34 mouse cellular contexts compared by ENCODE assay signal in genomic region chr5:24863804-24864203, GRCm38 (mm10). TPM values are rescaled to one million over a fixed set of nuclear protein-coding genes. Genes with fewer than 3 reads are reported as not detected.
DNase-seq lines count a peak whose midpoint lies in the region; ATAC-seq and TF ChIP-seq lines count a peak whose summit lies in the region.
"Had no signal": no experiment of that assay in that cellular context is flagged by ENCODE, and none has a peak within 500 bp of the region (broad histone marks: within the 10 kb centered on the region; RNA-seq: fewer than 3 reads in every experiment).

No protein-coding gene starts in this region.

- no peaks in the 10 kb centered on the region for H3K27me3 ChIP-seq in stomach, embryonic 15.5 days (replicated peaks)
- no peaks in the 10 kb centered on the region for H3K27me3 ChIP-seq in stomach, postnatal 0 days (ENCODE audit: control insufficient read depth, insufficient read depth, low read length)
- H3K27me3 ChIP-seq in liver, embryonic 14.5 days (ENCODE audit: control insufficient read depth, insufficient read depth, low read length) = no peaks in the 10 kb centered on the region
- no peaks in the 10 kb centered on the region for H3K27me3 ChIP-seq in forebrain, embryonic 16.5 days (replicated peaks; ENCODE audit: control insufficient read depth, insufficient read depth, low read length)
- H3K27me3 ChIP-seq: embryonic facial prominence, embryonic 15.5 days; forebrain, embryonic 15.5 days; hindbrain, embryonic 15.5 days; kidney, embryonic 15.5 days; limb, embryonic 13.5 days; midbrain, embryonic 15.5 days; neural tube, embryonic 15.5 days had no signal

- 0 out of 2 replicates have a peak, but pooled peaks have one; percentile 39 for ATAC-seq in stomach, embryonic 15.5 days (ENCODE audit: insufficient read depth, low FRiP score, low read depth)
- ATAC-seq in stomach, postnatal 0 days (ENCODE audit: low FRiP score, low TSS enrichment) = no peak
- peak; percentile 85 for ATAC-seq in erythroblast, adult 5-6 weeks (replicated peaks; ENCODE audit: low FRiP score, poor library complexity, severe bottlenecking)
- peak; percentile 79 for ATAC-seq in liver, embryonic 14.5 days (ENCODE audit: insufficient read depth)
- no peak for ATAC-seq in forebrain, embryonic 16.5 days
- ATAC-seq: forebrain, embryonic 15.5 days; inflammation-experienced regulatory T-cells, adult 6 months; midbrain, embryonic 15.5 days had no signal

- TF ChIP-seq EP300 in stomach, postnatal 0 days (optimal IDR thresholded peaks at IDR 0.05) = no peak
- peak; percentile 15; the same call in 1 of the 2 replicates for TF ChIP-seq EP300 in liver, embryonic 14.5 days (IDR thresholded peaks at IDR 0.05; ENCODE audit: low read depth)

- no peak for DNase-seq in stomach, postnatal 0 days (ENCODE audit: low spot score)
- DNase-seq in liver, embryonic 14.5 days (ENCODE audit: low read depth in 3 of 3, low spot score in 3 of 3) = peak in 1 of 3 experiments; percentile 36
- no peak for DNase-seq in left cerebral cortex, postnatal 25 days (ENCODE audit: low spot score in 2 of 2)
- DNase-seq in spleen, postnatal 36 days (ENCODE audit: low spot score in 2 of 2) = no peak
- DNase-seq: adrenal gland, postnatal 14 days; cerebellum, adult 18-20 months; cerebellum, postnatal 14 days; gastrocnemius, postnatal 10 days; heart, adult 18-20 months; kidney, adult 18-20 months; kidney, postnatal 25 days; lung, adult 2 months; lung, postnatal 10 days; retina, postnatal 1 day; right cerebral cortex, postnatal 14 days; thymus, adult 18-20 months; thymus, postnatal 36 days had no signal

- H3K4me2 ChIP-seq in stomach, embryonic 15.5 days = no peak overlapping the region
- H3K4me2 ChIP-seq in stomach, postnatal 0 days (replicated peaks; ENCODE audit: low read depth) = no peak overlapping the region
- peak overlapping the region; percentile 44 for H3K4me2 ChIP-seq in liver, embryonic 14.5 days (ENCODE audit: low read depth)
- no peak overlapping the region for H3K4me2 ChIP-seq in forebrain, embryonic 16.5 days (ENCODE audit: low read length)
- H3K4me2 ChIP-seq: embryonic facial prominence, embryonic 15.5 days; forebrain, embryonic 15.5 days; heart, embryonic 11.5 days; hindbrain, embryonic 15.5 days; kidney, embryonic 15.5 days; limb, embryonic 13.5 days; midbrain, embryonic 15.5 days; neural tube, embryonic 15.5 days had no signal

- H3K36me3 ChIP-seq in stomach, embryonic 15.5 days = no peaks in the 10 kb centered on the region; the same call in 1 of the 2 replicates
- H3K36me3 ChIP-seq in stomach, postnatal 0 days (ENCODE audit: control insufficient read depth, insufficient read depth, low read length) = peaks cover 7% of the 10 kb centered on the region
- no peaks in the 10 kb centered on the region for H3K36me3 ChIP-seq in liver, embryonic 14.5 days (replicated peaks; ENCODE audit: control insufficient read depth, insufficient read depth, low read depth)
- H3K36me3 ChIP-seq in forebrain, embryonic 16.5 days (ENCODE audit: control insufficient read depth, insufficient read depth) = peaks cover 15% of the 10 kb centered on the region

- H3K9ac ChIP-seq in stomach, embryonic 15.5 days = no peak overlapping the region
- no peak overlapping the region for H3K9ac ChIP-seq in stomach, postnatal 0 days (ENCODE audit: low read length)
- H3K9ac ChIP-seq in liver, embryonic 14.5 days (replicated peaks) = peak overlapping the region; percentile 34; the same call in 1 of the 2 replicates
- H3K9ac ChIP-seq in forebrain, embryonic 16.5 days (replicated peaks; ENCODE audit: low read depth, low read length) = no peak overlapping the region
- H3K9ac ChIP-seq: embryonic facial prominence, embryonic 15.5 days; forebrain, embryonic 15.5 days; hindbrain, embryonic 15.5 days; kidney, embryonic 15.5 days; limb, embryonic 13.5 days; midbrain, embryonic 15.5 days; neural tube, embryonic 15.5 days had no signal

- TF ChIP-seq CTCF in stomach, postnatal 0 days (IDR thresholded peaks at IDR 0.05; ENCODE audit: low read depth) = no peak
- TF ChIP-seq CTCF in liver, embryonic 14.5 days (IDR thresholded peaks at IDR 0.05; ENCODE audit: low read depth) = no peak

- intact Hi-C loops in left cerebral cortex, postnatal 25 days (cut with DNase I) = no loop called here

- no peak overlapping the region for H3K27ac ChIP-seq in stomach, embryonic 15.5 days
- H3K27ac ChIP-seq in stomach, postnatal 0 days (replicated peaks) = no peak overlapping the region
- H3K27ac ChIP-seq in liver, embryonic 14.5 days = peak overlapping the region; percentile 57
- H3K27ac ChIP-seq in forebrain, embryonic 16.5 days (ENCODE audit: low read length) = no peak overlapping the region
- H3K27ac ChIP-seq: embryonic facial prominence, embryonic 10.5 days; embryonic facial prominence, embryonic 15.5 days; forebrain, embryonic 15.5 days; hindbrain, embryonic 10.5 days; hindbrain, embryonic 15.5 days; kidney, embryonic 15.5 days; left cerebral cortex, adult 2 months; limb, embryonic 13.5 days; macrophage; midbrain, embryonic 10.5 days; midbrain, embryonic 15.5 days; neural tube, embryonic 15.5 days had no signal

- no peaks in the 10 kb centered on the region for H3K4me1 ChIP-seq in stomach, embryonic 15.5 days
- H3K4me1 ChIP-seq in stomach, postnatal 0 days (replicated peaks; ENCODE audit: control insufficient read depth, insufficient read depth) = no peaks in the 10 kb centered on the region
- H3K4me1 ChIP-seq in liver, embryonic 14.5 days (replicated peaks; ENCODE audit: control insufficient read depth in 2 of 2, insufficient read depth in 2 of 2, low read length in 1 of 2) = peaks cover 24 to 26% of the 10 kb centered on the region in 2 experiments
- peaks cover 19% of the 10 kb centered on the region for H3K4me1 ChIP-seq in forebrain, embryonic 16.5 days (replicated peaks; ENCODE audit: control insufficient read depth, insufficient read depth, low read length)
- H3K4me1 ChIP-seq: embryonic facial prominence, embryonic 10.5 days; embryonic facial prominence, embryonic 15.5 days; hindbrain, embryonic 10.5 days; kidney, embryonic 15.5 days; limb, embryonic 13.5 days; midbrain, embryonic 10.5 days; midbrain, embryonic 15.5 days; neural tube, embryonic 15.5 days had no signal

- H3K4me3 ChIP-seq in stomach, embryonic 15.5 days (replicated peaks) = no peak overlapping the region
- H3K4me3 ChIP-seq in stomach, postnatal 0 days (ENCODE audit: low read depth, low read length) = no peak overlapping the region
- H3K4me3 ChIP-seq in liver, embryonic 14.5 days (ENCODE audit: insufficient read depth in 1 of 2, low read depth in 2 of 2, low read length in 2 of 2) = no peak overlapping the region
- no peak overlapping the region for H3K4me3 ChIP-seq in forebrain, embryonic 16.5 days (replicated peaks; ENCODE audit: low read length)
- H3K4me3 ChIP-seq: embryonic facial prominence, embryonic 10.5 days; embryonic facial prominence, embryonic 15.5 days; forebrain, embryonic 15.5 days; hindbrain, embryonic 10.5 days; hindbrain, embryonic 15.5 days; kidney, embryonic 15.5 days; left cerebral cortex, adult 2 months; limb, embryonic 13.5 days; midbrain, embryonic 10.5 days; midbrain, embryonic 15.5 days; neural tube, embryonic 15.5 days had no signal

- 70% methylated on average over 12 of the region's 12 CpGs for WGBS in stomach, embryonic 15.5 days
- 74% methylated on average over 12 of the region's 12 CpGs for WGBS in stomach, postnatal 0 days
- WGBS in liver, embryonic 14.5 days (ENCODE audit: insufficient replicate concordance) = 56% methylated on average over 12 of the region's 12 CpGs
- WGBS in forebrain, embryonic 16.5 days = 88% methylated on average over 12 of the region's 12 CpGs

- H3K9me3 ChIP-seq in stomach, embryonic 15.5 days = no peaks in the 10 kb centered on the region
- no peaks in the 10 kb centered on the region for H3K9me3 ChIP-seq in stomach, postnatal 0 days (ENCODE audit: control insufficient read depth, low read length)
- H3K9me3 ChIP-seq in liver, embryonic 14.5 days (ENCODE audit: control insufficient read depth, low read length) = no peaks in the 10 kb centered on the region
- H3K9me3 ChIP-seq in forebrain, embryonic 16.5 days (ENCODE audit: control insufficient read depth, low read length) = no peaks in the 10 kb centered on the region
- H3K9me3 ChIP-seq: embryonic facial prominence, embryonic 10.5 days; embryonic facial prominence, embryonic 15.5 days; forebrain, embryonic 15.5 days; hindbrain, embryonic 15.5 days; kidney, embryonic 15.5 days; midbrain, embryonic 10.5 days; midbrain, embryonic 15.5 days; neural tube, embryonic 15.5 days had no signal

RNA-seq across cellular contexts. Expression of gene Rheb, which starts 21.4 kb away (rescaled TPM):
- 240 and 242 TPM in 2 replicates for polyA plus RNA-seq in stomach, embryonic 15.5 days (2015; fragmentation: Nextera tagmentation; extraction: Ambion mirVana)
- polyA plus RNA-seq in stomach, postnatal 0 days (2015; fragmentation: Nextera tagmentation; extraction: Ambion mirVana) = 209 and 218 TPM in 2 replicates
- total RNA-seq in erythroblast, adult 5-6 weeks (2015; ENCODE audit: low replicate concordance) = 41.8 and 47.7 TPM in 2 replicates
- total RNA-seq in erythroblast, adult 5-6 weeks (2017; ENCODE audit: low replicate concordance) = 13.9 and 33.6 TPM in 2 replicates
- polyA plus RNA-seq in liver, embryonic 14.5 days (2012; rRNA removed) = 20.3 and 25.9 TPM in 2 replicates
- polyA plus RNA-seq in liver, embryonic 14.5 days (2014; fragmentation: Nextera tagmentation; extraction: Ambion mirVana) = 79.5 and 81.4 TPM in 2 replicates
- total RNA-seq in left cerebral cortex, postnatal 25 days (2021) = 100 to 1,000 TPM; 124 to 131 TPM
- polyA plus RNA-seq in forebrain, embryonic 16.5 days (2015; fragmentation: Nextera tagmentation; extraction: Ambion mirVana) = 273 and 294 TPM in 2 replicates

Comparison
In these comparisons a context has a peak if more than half of its experiments do, and no peak if none do; other contexts are left out.
1. ATAC-seq: peak in stomach, embryonic 15.5 days (single experiment), erythroblast, adult 5-6 weeks (single experiment) and liver, embryonic 14.5 days (single experiment); none in stomach, postnatal 0 days (single experiment) and forebrain, embryonic 16.5 days (single experiment).